Mouse (Mus musculus) CH12.LX (cell line): ENCODE measurements around the gene Mcur1. TPM values are rescaled to one million over a fixed set of nuclear protein-coding genes. Genes with fewer than 3 reads are reported as not detected.

Experiments
- DNase-seq: peaks from one replicate; pipeline ENCODE4 v3.0.0-alpha.2; 2013; ENCODE audit errors: extremely low read depth
- H3K27ac ChIP-seq: 2 replicates; pipeline ENCODE4 v1.5.1; 2012; ENCODE audit warnings: low read depth, mild to moderate bottlenecking, control low read depth, moderate library complexity; ENCODE audit not compliant: insufficient read depth
- H3K27me3 ChIP-seq: replicated peaks from 2 replicates; pipeline ENCODE3; 2012; ENCODE audit warnings: inconsistent platforms
- H3K36me3 ChIP-seq, 2 experiments: replicated peaks in 1 of 2; 2 replicates each; pipeline versions ENCODE3 to v1.6.1; 2012; ENCODE audit warnings: inconsistent platforms in 1 of 2, low read length in 1 of 2, mild to moderate bottlenecking in 1 of 2, mixed read lengths in 1 of 2, moderate library complexity in 1 of 2; ENCODE audit not compliant: control insufficient read depth in 1 of 2, insufficient read depth in 1 of 2
- H3K4me1 ChIP-seq, 2 experiments: 2 replicates each; pipeline ENCODE4 v1.6.1; 2012; ENCODE audit warnings: inconsistent platforms in 1 of 2, moderate library complexity in 1 of 2; ENCODE audit not compliant: insufficient read depth in 2 of 2, control insufficient read depth in 1 of 2
- H3K4me2 ChIP-seq: 2 replicates; pipeline ENCODE4 v1.6.1; 2012; ENCODE audit warnings: low read depth, mild to moderate bottlenecking, control low read depth; ENCODE audit not compliant: poor library complexity, insufficient read depth, severe bottlenecking
- H3K4me3 ChIP-seq, 3 experiments: fragments of 150-350 bp in 1 of 3; sonication (generic) in 1 of 3; replicated peaks in 1 of 3; 2 replicates each; pipeline versions ENCODE3 to v1.5.1; 2011 to 2012; ENCODE audit warnings: low read depth in 2 of 3, low read length in 2 of 3, mild to moderate bottlenecking in 2 of 3, moderate library complexity in 2 of 3, control low read depth in 1 of 3, improper control_type of control experiment in 1 of 3, inconsistent platforms in 1 of 3, mixed read lengths in 1 of 3; ENCODE audit not compliant: poor library complexity in 1 of 3
- H3K79me2 ChIP-seq: replicated peaks from 2 replicates; pipeline ENCODE4 v1.6.1; 2012; ENCODE audit warnings: mild to moderate bottlenecking, moderate library complexity; ENCODE audit not compliant: control insufficient read depth, poor library complexity, insufficient read depth, severe bottlenecking; ENCODE audit errors: extremely low read depth
- H3K9ac ChIP-seq: 2 replicates; pipeline ENCODE4 v1.6.1; 2012; ENCODE audit warnings: low read depth, mild to moderate bottlenecking, control low read depth, moderate library complexity; ENCODE audit not compliant: insufficient read depth
- H3K9me3 ChIP-seq: replicated peaks from 2 replicates; pipeline ENCODE3; 2012; ENCODE audit warnings: low read length, inconsistent platforms, mixed read lengths
- BHLHE40 ChIP-seq: IDR thresholded peaks from 2 replicates; pipeline ENCODE4 v1.6.1; 2011; ENCODE audit warnings: mild to moderate bottlenecking, low read depth, low read length, improper control_type of control experiment
- CHD1 ChIP-seq: IDR thresholded peaks from 2 replicates; pipeline ENCODE4 v1.6.1; 2012; ENCODE audit warnings: low read depth, low read length, improper control_type of control experiment, inconsistent platforms
- CHD2 ChIP-seq: IDR thresholded peaks from 2 replicates; pipeline ENCODE4 v1.6.1; 2011; ENCODE audit warnings: low read length, improper control_type of control experiment
- CTCF ChIP-seq, 2 experiments: IDR thresholded peaks in 1 of 2; conservative IDR thresholded peaks in 1 of 2; 2 replicates each; pipeline ENCODE4 v1.5.1; 2011 to 2012; ENCODE audit warnings: low read depth in 2 of 2, low read length in 2 of 2, improper control_type of control experiment in 1 of 2, inconsistent platforms in 1 of 2, mild to moderate bottlenecking in 1 of 2, moderate library complexity in 1 of 2
- ELF1 ChIP-seq: IDR thresholded peaks from 2 replicates; pipeline ENCODE4 v1.6.1; 2014; ENCODE audit warnings: low read depth, mild to moderate bottlenecking, inconsistent platforms, low read length, improper control_type of control experiment
- GABPA ChIP-seq: IDR thresholded peaks from 2 replicates; pipeline ENCODE4 v1.6.1; 2012; ENCODE audit warnings: low read depth, low read length, improper control_type of control experiment, inconsistent platforms; ENCODE audit not compliant: insufficient replicate concordance
- IRF4 ChIP-seq: IDR thresholded peaks from 2 replicates; pipeline ENCODE4 v1.6.1; 2014; ENCODE audit warnings: low read depth, mild to moderate bottlenecking, inconsistent platforms, low read length, improper control_type of control experiment
- KAT2A ChIP-seq: IDR thresholded peaks from 2 replicates; pipeline ENCODE4 v1.6.1; 2012; ENCODE audit warnings: low read length, improper control_type of control experiment, inconsistent platforms; ENCODE audit not compliant: insufficient replicate concordance
- MAFK ChIP-seq: IDR thresholded peaks from 2 replicates; pipeline ENCODE4 v1.6.1; 2011; ENCODE audit warnings: low read length, improper control_type of control experiment; ENCODE audit not compliant: insufficient replicate concordance
- MAX ChIP-seq: IDR thresholded peaks from 2 replicates; pipeline ENCODE4 v1.6.1; 2011; ENCODE audit warnings: low read length, improper control_type of control experiment
- MAZ ChIP-seq: IDR thresholded peaks from 2 replicates; pipeline ENCODE4 v1.6.1; 2012; ENCODE audit warnings: low read depth, mild to moderate bottlenecking, inconsistent platforms, low read length, improper control_type of control experiment, moderate library complexity
- MEF2A ChIP-seq: IDR thresholded peaks from 2 replicates; pipeline ENCODE4 v1.6.1; 2014; ENCODE audit warnings: low read depth, mild to moderate bottlenecking, inconsistent platforms, low read length, improper control_type of control experiment, borderline replicate concordance
- MXI1 ChIP-seq: IDR thresholded peaks from 2 replicates; pipeline ENCODE4 v1.6.1; 2011; ENCODE audit warnings: mild to moderate bottlenecking, low read depth, low read length, improper control_type of control experiment
- POLR2A ChIP-seq: IDR thresholded peaks from 2 replicates; pipeline ENCODE4 v1.6.1; 2011; ENCODE audit warnings: low read depth, mild to moderate bottlenecking, improper control_type of control experiment, low read length
- SMC3 ChIP-seq: IDR thresholded peaks from 2 replicates; pipeline ENCODE4 v1.6.1; 2011; ENCODE audit warnings: low read depth, low read length, improper control_type of control experiment
- TBP ChIP-seq: conservative IDR thresholded peaks from 2 replicates; pipeline ENCODE4 v1.6.1; 2011; ENCODE audit warnings: low read depth, low read length, improper control_type of control experiment
- dilution Hi-C: fragments of 300-500 bp; cut with MboI; formaldehyde crosslinking; loops from 2 replicates; pipeline ENCODE4 v1.14.3; 2020; ENCODE audit warnings: low sequenced_read_pairs; ENCODE audit not compliant: extremely low pct_unique_long_range_greater_than_20kb, extremely low pct_ligation_motif_present
- in situ Hi-C: fragments of 300-500 bp; cut with MboI; formaldehyde crosslinking; loops from 3 replicates; pipeline ENCODE4 v1.14.3; 2019; ENCODE audit warnings: low sequenced_read_pairs, low pct_ligation_motif_present, low pct_unique_long_range_greater_than_20kb, mixed read lengths
- polyA plus RNA-seq: library from polyadenylated mRNA; unstranded; fragments of >175 nt; gene quantifications from 2 replicates; pipeline ENCODE4 v1.2.1, GENCODE M21; 2012; ENCODE audit warnings: low read depth; ENCODE audit not compliant: insufficient read length
- total RNA-seq, 2 experiments: library from RNA; depleted of rRNA; stranded (reverse); fragments of 300-350 nt in 1 of 2; fragments of >200 nt in 1 of 2; gene quantifications; 2 replicates each; pipeline ENCODE4 v1.2.3; 2012 to 2014

Mcur1 gene
- total and polyA plus RNA-seq, 3 experiments = 4.7 to 12.5 (median 6.3) TPM

- in situ Hi-C loops = no loop called here
- dilution Hi-C loops = no loop called here
Observed at GRCm38 (mm10) chr13:43587844-43588840, 28.2 kb upstream of the Mcur1 start.

GRCm38 (mm10) chr13:43586966-43587365 is 27.0 kb upstream of the Mcur1 start:
- Histone ChIP-seq H3K36me3 (no peaks in the 10 kb centered on the region), H3K4me3 (no peak overlapping the region), H3K27me3 (no peaks in the 10 kb centered on the region), H3K79me2 (no peaks in the 10 kb centered on the region), H3K9me3 (peaks cover 5% of the 10 kb centered on the region), H3K4me1 (no peaks in the 10 kb centered on the region), H3K27ac (no peak overlapping the region), H3K4me2 (no peak overlapping the region), H3K9ac (no peak overlapping the region)
- in situ Hi-C loops = no loop called here
- TF ChIP-seq CHD2 = no peak
- TF ChIP-seq MAFK = peak; percentile 82
- no peak for DNase-seq
- dilution Hi-C loops = no loop called here

More at GRCm38 (mm10) chr13:43587844-43588840, 28.2 kb upstream of the Mcur1 start:
- no peak for DNase-seq
- Histone ChIP-seq H3K36me3 (no peaks in the 10 kb centered on the region), H3K9ac (no peak overlapping the region), H3K4me2 (no peak overlapping the region), H3K27ac (no peak overlapping the region), H3K4me1 (no peaks in the 10 kb centered on the region), H3K4me3 (no peak overlapping the region), H3K9me3 (peaks cover 5% of the 10 kb centered on the region), H3K27me3 (no peaks in the 10 kb centered on the region), H3K79me2 (no peaks in the 10 kb centered on the region)
- TF ChIP-seq TBP (no peak), CHD1 (no peak), CHD2 (no peak), MEF2A (no peak), ELF1 (no peak), IRF4 (no peak), CTCF (conservative IDR thresholded peaks at IDR 0.05 in 1 of 2, IDR thresholded peaks at IDR 0.05 in 1 of 2; ENCODE audit: low read depth in 2 of 2, low read length in 2 of 2) (no peak), SMC3 (no peak), MAX (no peak), GABPA (no peak), MAZ (no peak), MXI1 (no peak), KAT2A (no peak), POLR2A (no peak), BHLHE40 (no peak)
